Mouse (Mus musculus) layer of hippocampus, adult 6 months (tissue): ENCODE measurements around the gene Serbp1. TPM values are rescaled to one million over a fixed set of nuclear protein-coding genes. Genes with fewer than 3 reads are reported as not detected.

Source experiments
- long read RNA-seq, 2 experiments: library from polyadenylated mRNA; unstranded; transcript quantifications; one replicate each; pipeline ENCODE4 v2.0.0; 2019 to 2020
- polyA plus RNA-seq: library from polyadenylated mRNA; unstranded; fragments of <200 nt; fragmentation: Nextera tagmentation; gene quantifications from 2 replicates; pipeline ENCODE4 v1.2.3, GENCODE M21; 2021

Serbp1 gene
- 201 and 213 TPM in 2 replicates for polyA plus RNA-seq
- long read RNA-seq, experiment 1, full-length matches to known transcripts: 269 of 361 reads
- long read RNA-seq, experiment 1, partial matches to known transcripts: 60 of 361 reads
- long read RNA-seq, experiment 1, other reads (novel, unspliced or antisense): 32 of 361 reads
- long read RNA-seq, experiment 2, full-length matches to known transcripts: 667 of 697 reads
- long read RNA-seq, experiment 2, partial matches to known transcripts: 2 of 697 reads
- long read RNA-seq, experiment 2, other reads (novel, unspliced or antisense): 28 of 697 reads

DNA sequence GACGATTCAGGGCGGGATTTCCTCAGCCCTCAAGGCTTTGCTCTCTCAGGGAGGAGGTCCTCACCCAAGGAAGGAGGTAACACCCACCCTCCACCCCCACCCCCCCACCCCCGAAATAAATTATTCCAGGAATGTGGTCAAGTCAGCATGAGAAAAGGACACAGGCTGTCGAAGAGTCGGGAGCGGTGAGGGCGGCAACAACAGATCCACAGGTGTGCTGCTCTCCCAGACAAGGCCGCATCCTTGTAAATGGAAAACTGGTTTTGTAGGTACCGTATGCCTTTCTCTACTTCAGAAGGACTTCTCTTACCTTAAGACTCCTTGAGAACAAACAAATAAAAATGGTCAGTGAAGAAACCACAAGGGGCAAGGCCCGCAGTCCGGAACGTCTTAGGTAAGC, at the start of gene Serbp1:
Gene Serbp1, plus strand, starts transcription at position 200 of the 400 bp plus-strand sequence.

Other genes with a start within 250 kb of the Serbp1 start
- 4.1 and 4.4 TPM in 2 replicates for gene Gadd45a, start 200.7 kb upstream of the Serbp1 start, polyA plus RNA-seq
- 0.09 and 0.20 TPM in 2 replicates for gene Il12rb2, start 138.0 kb downstream of the Serbp1 start, polyA plus RNA-seq